Mouse (Mus musculus) C2C12 (cell line): ENCODE data around the gene Fxr2. TPM values are rescaled to one million over a fixed set of nuclear protein-coding genes. Genes with fewer than 3 reads are reported as not detected.
"Not testable (repeated sequence)": the region's sequence is repeated elsewhere in the genome, so short reads cannot be mapped to it uniquely, and the experiment has no call there.

Experiments used
- H3K27me3 ChIP-seq: one replicate; pipeline ENCODE4 v1.6.1; 2011; ENCODE audit not compliant: control insufficient read depth, insufficient read depth, insufficient read length
- H3K36me3 ChIP-seq: one replicate; pipeline ENCODE4 v1.6.1; 2011; ENCODE audit not compliant: control insufficient read depth, insufficient read depth
- H3K4me3 ChIP-seq: one replicate; pipeline ENCODE4 v1.5.1; 2011; ENCODE audit warnings: mild to moderate bottlenecking, control low read depth; ENCODE audit not compliant: poor library complexity, insufficient read depth, severe bottlenecking
- H3K79me2 ChIP-seq: one replicate; pipeline ENCODE4 v1.6.1; 2011; ENCODE audit not compliant: control insufficient read depth, insufficient read depth
- H3K79me3 ChIP-seq: one replicate; pipeline ENCODE4 v1.6.1; 2011; ENCODE audit warnings: low read depth, control low read depth
- H3ac ChIP-seq: one replicate; pipeline ENCODE3; 2011; ENCODE audit warnings: low read depth; ENCODE audit not compliant: control insufficient read depth, insufficient read length
- CEBPB ChIP-seq: IDR thresholded peaks from one replicate; pipeline ENCODE4 v1.6.1; 2011; ENCODE audit warnings: low read depth, mild to moderate bottlenecking, control low read depth, moderate library complexity
- CTCF ChIP-seq: IDR thresholded peaks from one replicate; pipeline ENCODE4 v1.5.1; 2011; ENCODE audit not compliant: control insufficient read depth, insufficient read depth, insufficient read length
- FOSL1 ChIP-seq: IDR thresholded peaks from one replicate; pipeline ENCODE4 v1.8.0; 2011; ENCODE audit warnings: mild to moderate bottlenecking, low read length; ENCODE audit not compliant: poor library complexity, insufficient read depth, severe bottlenecking
- MAX ChIP-seq: IDR thresholded peaks from one replicate; pipeline ENCODE4 v1.6.1; 2011; ENCODE audit warnings: mild to moderate bottlenecking, control low read depth
- MYOD1 ChIP-seq: IDR thresholded peaks from one replicate; pipeline ENCODE4 v1.6.1; 2011; ENCODE audit warnings: low read depth; ENCODE audit not compliant: control insufficient read depth, insufficient read length
- MYOG ChIP-seq: IDR thresholded peaks from one replicate; pipeline ENCODE4 v1.6.1; 2011; ENCODE audit not compliant: control insufficient read depth, insufficient read length; ENCODE audit errors: extremely low read depth
- USF1 ChIP-seq: IDR thresholded peaks from one replicate; pipeline ENCODE4 v1.6.1; 2011; ENCODE audit warnings: low read depth, mild to moderate bottlenecking, control low read depth, moderate library complexity
- polyA plus RNA-seq: library from polyadenylated mRNA; unstranded; fragments of >200 nt; fragmentation: generic; extraction: Trizol; gene quantifications from one replicate; pipeline ENCODE4 v1.2.1, GENCODE M21; 2012; ENCODE audit warnings: missing spikeins

Gene Fxr2
- polyA plus RNA-seq, 1 experiment = 96.0 TPM

GRCm38 (mm10) chr11:69613553-69614256 is 19.1 kb upstream of the Fxr2 start:
- TF ChIP-seq CTCF = peak; percentile 51
- no peak for TF ChIP-seq MYOG
- Histone ChIP-seq H3K27me3 (peaks cover 13% of the 10 kb centered on the region), H3K4me3 (no peak overlapping the region), H3K36me3 (no peaks in the 10 kb centered on the region), H3ac (no peak overlapping the region), H3K79me3 (no peaks in the 10 kb centered on the region), H3K79me2 (no peaks in the 10 kb centered on the region)

- H3ac ChIP-seq = not testable (repeated sequence)
Measured at GRCm38 (mm10) chr11:69614257-69614588, 18.6 kb upstream of the Fxr2 start.

GRCm38 (mm10) chr11:69616781-69617180 is 16.0 kb upstream of the Fxr2 start:
- H3K36me3 ChIP-seq = no peaks in the 10 kb centered on the region
- H3ac ChIP-seq = no peak overlapping the region
- H3K27me3 ChIP-seq = peaks cover 7% of the 10 kb centered on the region
- no peak for TF ChIP-seq MYOD1
- no peak for TF ChIP-seq MYOG
- TF ChIP-seq FOSL1 = no peak
- no peak for TF ChIP-seq MAX
- TF ChIP-seq USF1 = no peak
- TF ChIP-seq CTCF = no peak
- no peak for TF ChIP-seq CEBPB
- no peaks in the 10 kb centered on the region for H3K79me2 ChIP-seq
- no peaks in the 10 kb centered on the region for H3K79me3 ChIP-seq
- H3K4me3 ChIP-seq = no peak overlapping the region

More at GRCm38 (mm10) chr11:69614257-69614588, 18.6 kb upstream of the Fxr2 start:
- not testable (repeated sequence) for H3K36me3 ChIP-seq, H3K79me3 ChIP-seq, H3K79me2 ChIP-seq, H3K4me3 ChIP-seq
- H3K27me3 ChIP-seq = peaks cover 13% of the 10 kb centered on the region

GRCm38 (mm10) chr11:69617805-69618204 is 15.0 kb upstream of the Fxr2 start, which contains the start of gene Shbg:
Shbg (minus strand) TSS chr11:69617905.
- Histone ChIP-seq H3K79me2 (no peaks in the 10 kb centered on the region), H3K36me3 (no peaks in the 10 kb centered on the region), H3ac (no peak within 1 kb of the TSS), H3K4me3 (no peak within 1 kb of the TSS), H3K79me3 (no peaks in the 10 kb centered on the region), H3K27me3 (peaks cover 7% of the 10 kb centered on the region)
- TF ChIP-seq USF1 (no peak), FOSL1 (no peak), MYOD1 (no peak), MAX (no peak), CTCF (no peak), MYOG (no peak), CEBPB (no peak)

GRCm38 (mm10) chr11:69620394-69621081 is 12.3 kb upstream of the Fxr2 start:
- no peak overlapping the region for H3K4me3 ChIP-seq
- H3K79me2 ChIP-seq = no peaks in the 10 kb centered on the region
- no peaks in the 10 kb centered on the region for H3K79me3 ChIP-seq
- H3ac ChIP-seq = no peak overlapping the region
- H3K36me3 ChIP-seq = no peaks in the 10 kb centered on the region
- peaks cover 3% of the 10 kb centered on the region for H3K27me3 ChIP-seq
- TF ChIP-seq MYOD1 (no peak), FOSL1 (no peak), CEBPB (no peak), MYOG (no peak), USF1 (no peak)

GRCm38 (mm10) chr11:69621571-69622268 is 11.1 kb upstream of the Fxr2 start, which contains the start of gene Sat2:
Sat2 (plus strand) TSS chr11:69622024.
- Histone ChIP-seq H3K27me3 (peaks cover 3% of the 10 kb centered on the region), H3K36me3 (no peaks in the 10 kb centered on the region), H3K79me2 (no peaks in the 10 kb centered on the region), H3K79me3 (no peaks in the 10 kb centered on the region), H3K4me3 (peak within 1 kb of the TSS; percentile 44), H3ac (peak within 1 kb of the TSS; percentile 46)
- TF ChIP-seq MYOG = no peak
- TF ChIP-seq MAX = no peak
- TF ChIP-seq MYOD1 = no peak
